Mouse (Mus musculus) spleen, adult 2 months (tissue): ENCODE results near the gene Shh. TPM values are rescaled to one million over a fixed set of nuclear protein-coding genes. Genes with fewer than 3 reads are reported as not detected.

Source experiments
- DNase-seq, 2 experiments: peaks; one replicate each; pipeline versions ENCODE4 v3.0.0 to v3.0.0-alpha.2; 2012 to 2021; ENCODE audit warnings: low spot score in 2 of 2, low read depth in 1 of 2
- H3K27ac ChIP-seq: fragments of 200-500 bp; 2 replicates; pipeline ENCODE4 v1.5.1; 2012; ENCODE audit warnings: low read length, inconsistent platforms; ENCODE audit not compliant: insufficient read depth
- H3K27me3 ChIP-seq: fragments of 200-500 bp; 2 replicates; pipeline ENCODE4 v1.6.1; 2012; ENCODE audit warnings: mild to moderate bottlenecking, moderate library complexity, low read length, inconsistent platforms; ENCODE audit not compliant: control insufficient read depth, insufficient read depth
- H3K36me3 ChIP-seq: fragments of 200-500 bp; 2 replicates; pipeline ENCODE4 v1.6.1; 2012; ENCODE audit warnings: mild to moderate bottlenecking, low read length, inconsistent platforms; ENCODE audit not compliant: control insufficient read depth, insufficient read depth
- H3K4me1 ChIP-seq: fragments of 200-500 bp; 2 replicates; pipeline ENCODE4 v1.6.1; 2011; ENCODE audit warnings: inconsistent platforms; ENCODE audit not compliant: control insufficient read depth, insufficient read depth, insufficient read length
- H3K4me3 ChIP-seq: fragments of 200-500 bp; 2 replicates; pipeline ENCODE4 v1.5.1; 2011; ENCODE audit warnings: mild to moderate bottlenecking, inconsistent platforms; ENCODE audit not compliant: insufficient read depth, insufficient read length; ENCODE audit errors: extremely low read depth
- CTCF ChIP-seq: fragments of 200-500 bp; IDR thresholded peaks from 2 replicates; pipeline ENCODE4 v1.5.1; 2011; ENCODE audit warnings: mild to moderate bottlenecking, inconsistent platforms; ENCODE audit not compliant: insufficient read depth, insufficient read length, insufficient replicate concordance; ENCODE audit errors: extremely low read depth
- POLR2A ChIP-seq: fragments of 200-500 bp; IDR thresholded peaks from 2 replicates; pipeline ENCODE4 v1.6.1; 2011; ENCODE audit warnings: low read depth, low read length, inconsistent platforms
- WGBS: fragments of 180-500 bp; shearing (Covaris S2); methylation state at CpG from one replicate; pipeline ENCODE4 v1.1.7; 2018; 5-methylcytosine and 5-hydroxymethylcytosine counted together
- polyA plus RNA-seq: library from polyadenylated mRNA; depleted of rRNA; stranded (reverse); fragments of >200 nt; gene quantifications from 2 replicates; pipeline ENCODE4 v1.2.3, GENCODE M21; 2012; rRNA removed

Gene Shh
- polyA plus RNA-seq, 1 experiment = not detected

- 87% methylated on average over 3 of the region's 3 CpGs for whole genome bisulfite sequencing
- peaks cover 62% of the 10 kb centered on the region for H3K36me3 ChIP-seq
Observed at GRCm38 (mm10) chr5:28414076-28414475, 53.0 kb downstream of the Shh start.

GRCm38 (mm10) chr5:28413533-28413932, 53.5 kb downstream of the Shh start:
- Histone ChIP-seq H3K27me3 (no peaks in the 10 kb centered on the region), H3K4me1 (no peaks in the 10 kb centered on the region), H3K27ac (no peak overlapping the region), H3K4me3 (no peak overlapping the region), H3K36me3 (peaks cover 65% of the 10 kb centered on the region)
- WGBS = 94% methylated on average over 5 of the region's 5 CpGs
- TF ChIP-seq POLR2A = no peak
- no peak for TF ChIP-seq CTCF
- no peak for DNase-seq

More at GRCm38 (mm10) chr5:28414076-28414475, 53.0 kb downstream of the Shh start:
- H3K4me1 ChIP-seq = no peaks in the 10 kb centered on the region
- H3K27ac ChIP-seq = no peak overlapping the region
- TF ChIP-seq CTCF = no peak
- DNase-seq = no peak
- H3K27me3 ChIP-seq = no peaks in the 10 kb centered on the region
- no peak overlapping the region for H3K4me3 ChIP-seq

GRCm38 (mm10) chr5:28412006-28412685, 54.9 kb downstream of the Shh start:
- Histone ChIP-seq H3K36me3 (peaks cover 63% of the 10 kb centered on the region), H3K4me1 (no peaks in the 10 kb centered on the region), H3K4me3 (no peak overlapping the region), H3K27ac (no peak overlapping the region), H3K27me3 (no peaks in the 10 kb centered on the region)
- no peak for DNase-seq
- whole genome bisulfite sequencing = 84% methylated on average over 2 of the region's 2 CpGs
- TF ChIP-seq CTCF (no peak), POLR2A (no peak)

Other genes starting within 250 kb of the Shh start
- gene Cnpy1, start 221.4 kb downstream of the Shh start, polyA plus RNA-seq = not detected in 2 replicates
- 33.3 and 44.0 TPM in 2 replicates for gene Rbm33, start 150.1 kb downstream of the Shh start, polyA plus RNA-seq